Mouse (Mus musculus) midbrain, embryonic 11.5 days (tissue): Measurements from ENCODE around the gene Dlg1. TPM values are rescaled to one million over a fixed set of nuclear protein-coding genes. Genes with fewer than 3 reads are reported as not detected.

ENCODE experiments used
- ATAC-seq: fragments of 200-750 bp; cut with Nextera tagmentation; 2 replicates; pipeline ENCODE4 v1.8.0; 2017; ENCODE audit warnings: moderate TSS enrichment, moderate library complexity; ENCODE audit not compliant: low FRiP score
- DNase-seq: peaks from one replicate; pipeline ENCODE4 v3.0.0; 2015; ENCODE audit warnings: low spot score; ENCODE audit errors: missing footprints
- H3K27ac ChIP-seq: fragments of 300-500 bp; sonication (generic); 2 replicates; pipeline ENCODE4 v1.5.1; 2014; ENCODE audit warnings: low read depth, low read length
- H3K27me3 ChIP-seq: fragments of 300-500 bp; sonication (generic); 2 replicates; pipeline ENCODE4 v1.6.1; 2014; ENCODE audit warnings: mild to moderate bottlenecking, low read length, moderate library complexity, mixed read lengths; ENCODE audit not compliant: control insufficient read depth, insufficient read depth
- H3K36me3 ChIP-seq: fragments of 300-500 bp; sonication (generic); 2 replicates; pipeline ENCODE4 v1.6.1; 2014; ENCODE audit warnings: mild to moderate bottlenecking, low read length, moderate library complexity, mixed read lengths; ENCODE audit not compliant: control insufficient read depth, insufficient read depth
- H3K4me1 ChIP-seq: fragments of 300-500 bp; sonication (generic); 2 replicates; pipeline ENCODE4 v1.6.1; 2014; ENCODE audit warnings: low read length; ENCODE audit not compliant: control insufficient read depth, insufficient read depth
- H3K4me2 ChIP-seq: fragments of 300-500 bp; sonication (generic); 2 replicates; pipeline ENCODE4 v1.6.1; 2014; ENCODE audit warnings: mild to moderate bottlenecking, moderate library complexity
- H3K4me3 ChIP-seq: fragments of 300-500 bp; sonication (generic); 2 replicates; pipeline ENCODE4 v1.5.1; 2014; ENCODE audit warnings: low read depth, low read length
- H3K9ac ChIP-seq: fragments of 300-500 bp; sonication (generic); 2 replicates; pipeline ENCODE4 v1.6.1; 2014; ENCODE audit warnings: low read length
- H3K9me3 ChIP-seq: fragments of 300-500 bp; sonication (generic); 2 replicates; pipeline ENCODE4 v1.6.1; 2016; ENCODE audit warnings: low read length; ENCODE audit not compliant: control insufficient read depth
- WGBS: fragments of 180-500 bp; shearing (Covaris S2); extraction: QIAGEN DNeasy Blood & Tissue Kit; methylation state at CpG from one replicate; pipeline ENCODE4 v1.1.7; 2014; 5-methylcytosine and 5-hydroxymethylcytosine counted together
- polyA plus RNA-seq: library from polyadenylated mRNA; unstranded; fragments of >200 nt; fragmentation: Nextera tagmentation; extraction: Ambion mirVana; gene quantifications from 2 replicates; pipeline ENCODE4 v1.2.1, GENCODE M21; 2014

Gene Dlg1
- polyA plus RNA-seq, 1 experiment from 2014 or later, result 21.0 TPM

- 74% methylated on average over 1 of the region's 1 CpGs for WGBS
- ATAC-seq, result no peak
- no peaks in the 10 kb centered on the region for H3K4me1 ChIP-seq
- no peaks in the 10 kb centered on the region for H3K9me3 ChIP-seq
- no peak overlapping the region for H3K4me2 ChIP-seq
- no peaks in the 10 kb centered on the region for H3K27me3 ChIP-seq
- H3K36me3 ChIP-seq, result no peaks in the 10 kb centered on the region
- no peak overlapping the region for H3K4me3 ChIP-seq
- no peak for DNase-seq
- H3K9ac ChIP-seq, result no peak overlapping the region
- H3K27ac ChIP-seq, result no peak overlapping the region
Observed at GRCm38 (mm10) chr16:31624749-31625148, 38.5 kb upstream of the Dlg1 start.

- H3K9me3 ChIP-seq, result no peaks in the 10 kb centered on the region
- no peaks in the 10 kb centered on the region for H3K36me3 ChIP-seq
- no peaks in the 10 kb centered on the region for H3K4me1 ChIP-seq
- no peak overlapping the region for H3K9ac ChIP-seq
- no peak overlapping the region for H3K4me2 ChIP-seq
- DNase-seq, result no peak
- no peak overlapping the region for H3K27ac ChIP-seq
- no peak for ATAC-seq
- 87% methylated on average over 6 of the region's 6 CpGs for WGBS
- no peaks in the 10 kb centered on the region for H3K27me3 ChIP-seq
- no peak overlapping the region for H3K4me3 ChIP-seq
Observed at GRCm38 (mm10) chr16:31626331-31626730, 36.9 kb upstream of the Dlg1 start.

- Histone ChIP-seq H3K36me3 (no peaks in the 10 kb centered on the region), H3K27ac (no peak overlapping the region), H3K4me3 (no peak overlapping the region), H3K4me2 (no peak overlapping the region), H3K9ac (no peak overlapping the region), H3K9me3 (no peaks in the 10 kb centered on the region), H3K4me1 (no peaks in the 10 kb centered on the region), H3K27me3 (no peaks in the 10 kb centered on the region)
- WGBS, result 96% methylated on average over 4 of the region's 4 CpGs
- ATAC-seq (no peak), DNase-seq (no peak)
Observed at GRCm38 (mm10) chr16:31630381-31630780, 32.9 kb upstream of the Dlg1 start.

- WGBS, result 55% methylated on average over 3 of the region's 3 CpGs
Observed at GRCm38 (mm10) chr16:31631046-31631445, 32.2 kb upstream of the Dlg1 start.

GRCm38 (mm10) chr16:31634371-31634770, 28.9 kb upstream of the Dlg1 start:
- H3K27me3 ChIP-seq, result no peaks in the 10 kb centered on the region
- no peaks in the 10 kb centered on the region for H3K4me1 ChIP-seq
- no peak for ATAC-seq
- no peaks in the 10 kb centered on the region for H3K36me3 ChIP-seq
- no peak overlapping the region for H3K4me2 ChIP-seq
- DNase-seq, result no peak
- H3K9me3 ChIP-seq, result no peaks in the 10 kb centered on the region
- WGBS, result 94% methylated on average over 4 of the region's 4 CpGs
- no peak overlapping the region for H3K27ac ChIP-seq
- no peak overlapping the region for H3K9ac ChIP-seq
- no peak overlapping the region for H3K4me3 ChIP-seq

More at GRCm38 (mm10) chr16:31631046-31631445, 32.2 kb upstream of the Dlg1 start:
- ATAC-seq (no peak), DNase-seq (no peak)
- Histone ChIP-seq H3K9ac (no peak overlapping the region), H3K9me3 (no peaks in the 10 kb centered on the region), H3K4me2 (no peak overlapping the region), H3K4me3 (no peak overlapping the region), H3K27me3 (no peaks in the 10 kb centered on the region), H3K27ac (no peak overlapping the region), H3K4me1 (no peaks in the 10 kb centered on the region), H3K36me3 (no peaks in the 10 kb centered on the region)

GRCm38 (mm10) chr16:31638393-31638792, 24.9 kb upstream of the Dlg1 start:
- Histone ChIP-seq H3K27me3 (no peaks in the 10 kb centered on the region), H3K4me2 (no peak overlapping the region), H3K27ac (no peak overlapping the region), H3K36me3 (no peaks in the 10 kb centered on the region), H3K4me1 (no peaks in the 10 kb centered on the region), H3K9ac (no peak overlapping the region), H3K4me3 (no peak overlapping the region), H3K9me3 (no peaks in the 10 kb centered on the region)
- ATAC-seq (no peak), DNase-seq (no peak)
- 47% methylated on average over 7 of the region's 7 CpGs for WGBS

GRCm38 (mm10) chr16:31639946-31640345, 23.3 kb upstream of the Dlg1 start:
- Histone ChIP-seq H3K4me2 (no peak overlapping the region), H3K9me3 (no peaks in the 10 kb centered on the region), H3K27me3 (no peaks in the 10 kb centered on the region), H3K27ac (no peak overlapping the region), H3K4me1 (no peaks in the 10 kb centered on the region), H3K9ac (no peak overlapping the region), H3K4me3 (no peak overlapping the region), H3K36me3 (no peaks in the 10 kb centered on the region)
- DNase-seq (no peak), ATAC-seq (no peak)
- WGBS, result 80% methylated on average over 4 of the region's 4 CpGs

DNA sequence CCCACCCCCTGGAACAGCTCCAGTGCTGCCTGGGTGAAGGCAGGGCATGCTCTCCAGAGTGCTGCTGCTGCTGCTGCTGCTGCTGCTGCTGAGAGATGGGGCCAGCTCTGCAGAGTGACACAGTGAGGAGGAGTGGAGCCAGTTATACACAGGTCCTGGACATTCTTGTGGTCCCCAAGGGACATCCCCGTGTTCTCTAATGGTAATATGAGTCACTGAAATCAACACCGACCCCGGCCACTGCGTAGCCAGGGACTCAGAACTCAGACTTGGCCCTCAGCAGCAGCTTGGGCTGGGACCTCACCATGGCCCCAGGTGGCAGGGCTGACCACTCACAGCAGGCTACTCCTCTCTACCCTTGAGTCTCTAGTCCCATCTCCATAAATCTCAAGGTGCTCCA, 21.5 kb upstream of the Dlg1 start:
- no peak for ATAC-seq

GRCm38 (mm10) chr16:31647221-31647620, 16.0 kb upstream of the Dlg1 start:
- H3K4me2 ChIP-seq, result no peak overlapping the region
- 75% methylated on average over 7 of the region's 7 CpGs for WGBS
- H3K27me3 ChIP-seq, result no peaks in the 10 kb centered on the region
- ATAC-seq, result no peak
- H3K9me3 ChIP-seq, result no peaks in the 10 kb centered on the region
- no peaks in the 10 kb centered on the region for H3K36me3 ChIP-seq
- no peak overlapping the region for H3K4me3 ChIP-seq
- H3K4me1 ChIP-seq, result peaks cover 5% of the 10 kb centered on the region; the same call in 1 of the 2 replicates
- no peak for DNase-seq
- H3K27ac ChIP-seq, result no peak overlapping the region
- no peak overlapping the region for H3K9ac ChIP-seq

More for the DNA sequence above, 21.5 kb upstream of the Dlg1 start:
- H3K9me3 ChIP-seq, result no peaks in the 10 kb centered on the region
- no peak overlapping the region for H3K27ac ChIP-seq
- H3K27me3 ChIP-seq, result no peaks in the 10 kb centered on the region
- DNase-seq, result no peak
- no peaks in the 10 kb centered on the region for H3K4me1 ChIP-seq
- 78% methylated on average over 4 of the region's 4 CpGs for WGBS
- H3K36me3 ChIP-seq, result no peaks in the 10 kb centered on the region
- H3K9ac ChIP-seq, result no peak overlapping the region
- no peak overlapping the region for H3K4me2 ChIP-seq
- no peak overlapping the region for H3K4me3 ChIP-seq

GRCm38 (mm10) chr16:31650788-31651187, 12.5 kb upstream of the Dlg1 start:
- Histone ChIP-seq H3K4me1 (peaks cover 7% of the 10 kb centered on the region; the same call in 1 of the 2 replicates), H3K27me3 (no peaks in the 10 kb centered on the region), H3K9ac (no peak overlapping the region), H3K36me3 (no peaks in the 10 kb centered on the region), H3K4me3 (no peak overlapping the region), H3K4me2 (no peak overlapping the region), H3K9me3 (no peaks in the 10 kb centered on the region), H3K27ac (no peak overlapping the region)
- ATAC-seq, result no peak
- WGBS, result 22% methylated on average over 6 of the region's 6 CpGs
- no peak for DNase-seq
